Mouse (Mus musculus): Measurements from ENCODE around the gene Fam102b.

The Fam102b gene

DNA sequence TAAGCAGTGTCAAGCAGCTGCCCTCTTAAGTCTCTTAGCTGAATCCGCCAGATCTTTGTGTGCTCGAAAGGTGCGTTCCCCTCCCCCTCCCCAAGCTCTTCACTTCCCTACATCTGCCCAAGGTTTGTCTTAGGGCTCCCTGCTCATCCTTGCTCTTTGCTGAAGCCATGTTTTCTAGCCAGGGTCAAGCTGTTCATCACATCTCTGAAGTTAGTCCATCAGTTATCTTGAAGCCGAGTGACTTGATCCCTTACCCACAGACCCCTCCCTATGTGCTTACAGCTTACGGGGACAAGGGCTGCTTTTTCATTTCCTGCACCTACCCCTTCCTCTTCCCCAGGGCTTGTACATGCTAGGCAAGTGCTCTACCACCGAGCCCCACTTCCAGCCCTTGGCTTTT, 65.8 kb downstream of the Fam102b start:
- CTCF ChIA-PET = interaction anchor here (0.5 to 0.7 kb wide), 3 partner anchors 14 to 91 kb away, joined by 3 to 5 read pairs (median 4); partner anchors contain the start of gene Fndc7

DNA sequence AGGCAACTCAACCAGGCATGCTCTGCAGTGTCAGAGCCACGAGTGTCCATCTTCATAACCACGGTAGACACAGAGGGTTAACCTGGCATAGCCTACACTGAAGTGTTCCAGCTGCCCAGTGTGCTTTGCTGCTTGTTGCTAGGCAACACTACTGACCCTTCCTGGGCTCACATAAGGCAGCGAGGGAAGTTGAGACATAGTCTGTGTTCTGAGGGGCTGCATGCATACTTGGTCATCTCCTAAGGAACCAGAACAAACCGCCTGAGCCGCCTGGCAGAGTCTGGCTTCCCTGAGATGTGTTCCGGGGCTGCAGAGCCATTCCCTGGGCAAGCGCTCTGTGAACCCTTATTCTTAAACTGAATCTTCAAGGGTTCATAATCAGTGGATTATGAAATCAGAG, 66.2 kb downstream of the Fam102b start:
- CTCF ChIA-PET = interaction anchor here (0.7 kb wide), 1 partner anchor 71 kb away, joined by 4 read pairs; the partner anchor contains the start of gene Fndc7

DNA sequence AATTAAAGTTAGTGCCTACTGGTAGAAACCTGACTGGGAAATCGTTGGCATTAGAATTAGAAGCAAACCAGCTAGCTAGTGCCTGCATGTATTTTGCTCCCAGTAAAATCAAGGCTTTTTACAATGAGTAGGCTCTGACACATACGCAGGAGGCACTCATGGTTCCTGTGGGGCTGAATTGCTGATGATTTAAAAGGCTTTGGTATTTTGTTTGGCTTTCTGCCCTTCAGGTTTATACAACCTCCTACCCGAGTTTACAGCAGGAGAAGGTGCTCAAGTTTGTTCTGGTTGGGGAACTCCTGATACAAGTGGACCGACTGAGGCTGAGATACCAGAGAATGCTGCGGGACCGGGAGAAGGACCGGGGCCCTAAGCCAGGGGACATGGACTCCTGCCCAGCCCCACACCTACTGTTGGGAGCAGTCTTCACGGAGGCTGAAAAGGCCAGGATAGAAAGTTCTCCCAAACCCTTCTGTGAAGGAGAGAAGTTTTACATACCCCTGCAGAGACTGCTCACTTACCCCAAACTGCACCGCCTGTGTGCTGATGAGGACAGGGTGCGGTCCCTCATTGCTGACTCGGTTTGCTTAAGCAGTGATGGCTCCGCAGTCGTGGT, 67.6 kb downstream of the Fam102b start:
- CTCF ChIA-PET = no interaction called here

DNA sequence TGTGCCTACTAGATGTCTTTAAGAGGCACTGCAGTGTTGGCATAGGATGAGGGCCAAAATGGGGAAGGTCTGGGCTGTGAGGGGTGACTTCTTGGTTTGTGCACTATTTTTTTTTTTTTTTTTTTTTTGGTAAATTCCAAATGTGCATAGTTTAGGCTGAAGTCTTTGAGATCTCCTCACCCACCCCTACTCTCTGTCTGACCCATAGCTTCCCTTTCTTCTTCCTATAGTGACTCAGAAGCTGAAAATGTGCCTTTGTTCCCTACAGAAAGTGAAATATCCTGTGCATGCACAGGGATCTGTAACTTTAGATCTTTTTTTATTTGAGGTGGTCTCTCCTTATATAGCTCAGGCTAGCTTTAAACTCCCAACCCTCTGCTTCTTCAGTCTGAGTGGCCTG, 69.4 kb downstream of the Fam102b start:
- CTCF ChIA-PET = interaction anchor here (0.7 kb wide), 1 partner anchor 890 kb away, joined by 7 read pairs; no protein-coding TSS in a partner anchor

DNA sequence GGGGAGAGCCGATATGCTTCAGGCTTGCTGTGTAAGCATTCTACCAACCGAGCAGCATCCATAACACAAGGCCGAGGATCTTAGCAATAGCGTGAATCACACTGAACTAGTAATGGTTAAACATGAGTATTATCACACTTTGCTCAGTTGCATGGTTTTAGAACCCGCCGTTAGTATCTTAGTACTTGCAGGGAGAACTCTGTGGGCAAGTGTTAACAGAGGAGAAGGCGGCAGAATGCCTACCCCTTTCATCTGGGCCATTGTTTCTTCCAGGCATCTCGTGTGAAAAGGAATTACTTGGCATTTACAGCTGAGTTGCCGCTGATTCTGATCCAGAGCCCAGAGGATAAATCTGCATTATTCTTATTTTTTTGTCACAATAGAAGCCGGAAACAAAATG, 86.4 kb downstream of the Fam102b start:
- CTCF ChIA-PET = no interaction called here

DNA sequence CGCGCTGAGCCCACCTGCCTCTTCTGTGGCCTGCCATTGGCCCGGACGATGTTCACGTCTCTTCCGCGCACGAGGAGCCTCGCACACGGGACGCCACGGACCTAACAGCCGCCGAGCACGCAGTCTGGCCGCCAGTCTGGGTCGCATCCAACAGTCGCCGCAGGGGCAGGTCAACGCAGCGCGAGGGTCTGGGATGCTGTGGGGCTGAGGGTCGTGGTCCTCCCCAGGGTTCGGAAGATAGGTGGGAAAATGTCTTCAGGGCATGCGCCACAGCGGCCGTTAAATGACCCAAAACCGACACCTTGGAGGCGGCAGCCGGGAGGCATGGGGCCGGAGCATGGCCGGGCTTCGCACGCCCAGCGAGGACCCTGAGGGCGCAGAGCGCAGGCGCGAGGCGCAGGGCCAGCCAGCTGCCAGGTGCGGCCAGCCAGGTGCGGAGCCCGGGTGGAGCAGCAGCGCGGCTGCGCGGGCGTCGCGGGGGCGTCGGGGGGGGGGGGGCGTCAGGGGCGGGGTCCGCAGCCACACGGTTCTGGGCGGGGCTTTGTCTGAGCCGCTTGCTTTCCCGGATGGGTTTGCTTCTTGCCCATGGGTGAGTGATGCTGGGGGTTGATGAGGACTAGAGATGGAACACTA, 87.3 kb downstream of the Fam102b start, which contains the start of gene Gm9857:
Gene Gm9857 (minus strand): TSS at position 445 of the 633 bp plus-strand sequence.
- CTCF ChIA-PET = no interaction called here

DNA sequence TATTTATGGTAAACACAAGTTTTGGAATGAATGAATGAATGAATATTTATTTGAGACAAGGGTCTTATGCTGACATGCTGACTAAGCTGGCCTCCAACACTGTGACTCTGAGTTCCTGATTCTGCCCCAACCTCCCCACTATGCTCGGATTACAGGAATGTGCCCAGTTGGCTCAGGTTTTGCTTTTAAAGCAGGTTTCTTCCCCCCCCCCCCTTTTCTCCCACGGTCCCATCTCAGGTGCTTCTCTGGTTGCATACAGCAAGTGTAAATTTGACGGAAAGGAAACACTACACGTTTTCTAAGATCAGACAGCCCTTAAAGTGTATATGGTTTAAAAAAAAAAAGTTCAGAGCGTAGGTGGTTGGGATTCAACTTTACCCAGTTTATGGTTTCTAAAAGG, 87.8 kb downstream of the Fam102b start, which contains the start of gene Henmt1:
Gene Henmt1 (plus strand): TSS at position 301 of the 400 bp plus-strand sequence.
- CTCF ChIA-PET = interaction anchor here (0.7 kb wide), 1 partner anchor 15 kb away, joined by 5 read pairs; no protein-coding TSS in a partner anchor

DNA sequence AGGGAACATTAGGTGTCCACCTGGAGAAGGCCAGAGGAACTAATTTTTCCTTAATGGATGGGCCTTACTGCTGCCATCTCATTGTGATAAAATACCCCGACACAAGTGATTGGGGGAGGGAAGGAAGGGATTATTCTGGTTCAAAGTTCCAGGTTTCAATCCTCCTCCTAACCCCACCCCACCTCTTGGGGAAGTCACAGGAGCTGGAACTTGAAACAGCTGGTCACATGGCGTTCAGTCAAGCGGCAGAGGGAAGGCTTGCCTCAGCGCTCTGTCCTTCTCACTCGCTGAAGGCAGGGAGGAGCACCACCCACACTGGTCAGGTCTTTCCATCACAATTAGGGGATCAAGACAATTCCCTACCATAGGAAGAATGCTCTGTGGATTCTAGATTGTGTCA, 88.7 kb downstream of the Fam102b start:
- CTCF ChIA-PET = interaction anchor here (0.7 kb wide), 1 partner anchor 169 kb away, joined by 3 read pairs; no protein-coding TSS in a partner anchor

DNA sequence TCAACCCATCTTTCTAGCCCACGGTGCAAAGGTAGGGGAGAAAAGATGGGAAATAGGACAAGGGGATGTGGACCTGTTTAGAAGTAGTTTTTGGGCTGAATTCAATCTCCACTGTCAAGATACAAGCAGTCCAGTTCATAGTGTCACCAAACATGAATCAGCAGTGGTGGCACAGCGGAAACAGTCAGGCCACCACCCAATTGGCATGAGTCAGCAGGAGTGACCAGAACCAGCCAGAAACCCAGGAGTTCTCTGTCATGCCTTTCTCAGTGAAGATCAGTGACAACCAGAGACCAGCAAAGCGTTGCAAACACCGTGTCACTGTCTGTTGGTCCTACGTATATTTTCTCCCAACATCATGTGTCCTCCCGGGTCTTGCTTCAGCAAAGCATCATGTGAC, 93.8 kb downstream of the Fam102b start:
- CTCF ChIA-PET = no interaction called here

DNA sequence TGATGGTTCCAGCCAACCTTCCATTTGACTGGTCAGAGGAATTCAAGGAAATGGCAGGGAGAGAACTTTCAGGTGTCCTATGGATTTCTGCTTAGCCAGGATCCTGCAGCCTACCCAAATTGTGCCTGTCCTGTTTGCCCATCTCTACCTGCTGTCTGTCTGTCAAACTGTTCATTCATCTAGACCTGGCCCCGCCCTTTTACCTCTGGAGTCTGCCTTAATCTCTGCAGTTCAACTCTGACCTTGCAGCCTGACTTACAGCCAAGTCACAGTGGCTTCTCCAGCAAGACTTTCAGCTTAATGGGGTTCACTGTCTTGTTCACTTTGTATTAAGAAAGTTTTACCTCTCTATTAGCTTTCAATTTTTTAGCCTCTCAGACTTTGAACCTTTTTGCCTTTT, 101.1 kb downstream of the Fam102b start:
- CTCF ChIA-PET = no interaction called here

DNA sequence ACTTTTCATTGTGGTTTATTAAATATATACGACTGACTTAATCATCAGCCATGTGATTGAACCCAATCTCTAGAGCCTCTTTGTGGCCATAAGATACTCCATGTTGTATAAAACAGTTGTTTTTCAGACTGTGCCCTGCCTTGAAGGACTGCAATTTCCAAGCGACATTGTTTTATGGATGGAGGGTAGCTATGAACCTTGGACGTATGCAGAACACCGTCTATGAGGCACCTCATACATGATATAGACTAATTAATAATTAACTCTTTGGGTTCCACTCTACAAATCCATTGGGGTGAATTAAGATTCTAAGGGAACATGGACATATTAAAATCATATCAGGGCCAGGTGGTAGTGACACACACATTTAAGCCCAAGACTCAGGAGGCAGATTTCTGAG, 101.7 kb downstream of the Fam102b start:
- CTCF ChIA-PET = no interaction called here

DNA sequence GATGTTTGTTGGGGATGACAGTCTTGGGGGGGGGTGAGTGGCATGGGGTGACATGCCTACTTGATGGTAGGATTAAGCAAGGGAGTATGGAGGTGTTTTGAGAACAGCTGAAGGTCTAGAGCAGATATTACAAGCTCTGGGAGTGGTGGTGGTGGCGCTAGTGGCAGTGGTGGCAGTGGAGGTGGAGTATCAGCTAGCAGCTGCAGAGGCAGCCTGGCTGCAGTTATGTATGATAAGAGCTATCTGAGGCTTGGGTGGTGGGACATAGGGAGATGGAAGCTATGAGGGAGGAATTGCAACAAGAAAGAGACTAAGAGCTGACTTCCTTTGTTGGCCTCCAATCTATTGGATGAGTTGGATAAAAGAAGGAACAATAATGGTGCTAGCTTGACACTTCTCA, 105.6 kb downstream of the Fam102b start:
- CTCF ChIA-PET = no interaction called here

Measured in spleen, embryonic (tissue).